Mouse (Mus musculus) erythroid progenitor cell, adult 5-6 weeks (primary cell): Measurements from ENCODE around the gene Slamf9. TPM values are rescaled to one million over a fixed set of nuclear protein-coding genes. Genes with fewer than 3 reads are reported as not detected.

ENCODE experiments used
- ATAC-seq: replicated peaks from 2 replicates; pipeline ENCODE4 v1.8.0; 2016; ENCODE audit warnings: moderate number of reproducible peaks, mild to moderate bottlenecking, moderate TSS enrichment, inconsistent platforms; ENCODE audit not compliant: poor library complexity, low FRiP score, severe bottlenecking
- total RNA-seq, 2 experiments: library from RNA; stranded (forward) in 1 of 2; stranded (reverse) in 1 of 2; fragments of 150-400 nt in 1 of 2; fragments of 186-747, 209-891 nt in 1 of 2; gene quantifications; 2 replicates each; pipeline versions ENCODE4 v1.2.3 to v1.2.4; 2015 to 2017; ENCODE audit warnings: low replicate concordance in 2 of 2

Gene Slamf9
- total RNA-seq, 2 experiments from 2014 or later = 2.7 TPM; not detected in 1

- no peak for ATAC-seq
Observed at GRCm38 (mm10) chr1:172458041-172458440, 17.1 kb upstream of the Slamf9 start.

DNA sequence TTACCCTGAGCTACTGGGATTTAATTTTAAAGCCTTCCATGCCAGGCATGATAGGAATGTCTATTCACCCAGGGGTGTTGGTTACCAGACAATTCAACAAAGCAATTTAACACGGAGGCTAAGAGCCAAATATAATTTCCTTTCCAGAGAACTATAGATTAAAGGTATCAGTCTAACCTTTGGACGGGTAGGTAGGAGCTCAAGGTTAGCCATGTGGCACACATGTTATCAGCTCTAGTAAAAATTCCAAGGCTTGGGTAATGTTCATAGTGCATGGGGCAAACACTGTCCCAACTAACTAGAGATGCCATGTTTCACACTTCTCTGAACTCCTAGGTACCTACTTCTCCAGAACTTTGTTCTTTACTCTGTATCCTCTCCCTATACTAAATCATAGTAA lies 13.6 kb upstream of the Slamf9 start:
- no peak for ATAC-seq

- ATAC-seq = no peak
Observed at GRCm38 (mm10) chr1:172462534-172462933, 12.6 kb upstream of the Slamf9 start.

GRCm38 (mm10) chr1:172463387-172464333 lies 11.5 kb upstream of the Slamf9 start:
- no peak for ATAC-seq

DNA sequence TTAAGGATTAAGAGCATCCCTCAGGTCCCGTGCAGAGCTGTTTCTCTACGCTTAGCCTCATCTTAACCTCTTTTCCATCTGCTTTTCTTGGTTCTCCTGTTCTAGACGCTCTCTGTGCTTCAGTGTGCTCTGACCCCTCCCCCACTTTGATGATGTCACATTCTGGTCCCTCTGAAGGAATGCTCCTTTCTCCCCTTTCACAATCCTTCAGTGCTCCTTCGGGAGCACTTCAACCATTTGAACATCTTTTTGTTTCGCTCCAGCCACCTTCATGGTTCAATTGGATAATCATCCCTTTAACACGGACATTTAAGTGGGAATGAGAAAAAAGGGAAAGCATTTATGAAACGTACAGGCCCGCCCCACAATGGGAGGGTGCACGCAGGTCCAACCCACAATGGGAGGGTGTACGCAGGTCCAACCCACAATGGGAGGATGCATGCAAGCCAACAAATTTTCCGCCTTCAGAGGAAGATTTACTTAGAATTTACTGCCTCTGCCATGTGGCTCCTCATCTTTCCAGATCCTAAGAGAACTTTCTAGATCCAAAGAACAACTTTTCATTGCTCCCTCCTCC lies 6.8 kb upstream of the Slamf9 start:
- ATAC-seq = no peak

GRCm38 (mm10) chr1:172469373-172469772 lies 5.8 kb upstream of the Slamf9 start:
- ATAC-seq = no peak

DNA sequence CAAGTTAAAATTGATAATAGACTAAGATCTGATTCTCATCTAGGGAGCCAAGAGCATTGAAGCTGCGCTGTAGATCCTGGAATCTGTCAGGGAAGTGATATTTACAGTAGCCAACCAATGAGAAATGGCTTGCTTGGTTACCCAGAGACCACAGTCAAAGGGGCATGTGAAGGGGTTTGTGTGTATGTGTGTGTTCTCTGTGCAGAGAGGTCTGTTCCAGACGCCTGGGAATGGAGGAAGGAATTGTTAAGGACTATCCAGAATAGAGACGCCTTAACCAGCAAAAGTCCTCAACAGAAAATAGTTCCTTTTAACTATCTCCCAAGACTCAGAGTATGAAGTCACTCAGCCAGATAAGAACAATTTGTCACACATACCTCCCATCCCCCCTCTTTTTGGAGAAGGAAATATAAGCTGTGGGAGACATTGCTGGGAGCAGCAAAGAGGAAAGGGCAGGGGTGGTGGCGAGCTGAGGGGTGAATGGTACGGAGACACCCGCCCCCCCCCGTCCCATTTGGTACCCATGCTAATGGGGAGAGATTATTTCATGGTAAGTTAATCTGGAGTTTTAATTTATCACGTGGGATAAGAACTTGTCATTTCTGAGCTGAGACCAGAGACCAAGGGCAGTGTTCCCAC lies 5.2 kb upstream of the Slamf9 start:
- no peak for ATAC-seq

GRCm38 (mm10) chr1:172472909-172473308 lies 2.2 kb upstream of the Slamf9 start:
- ATAC-seq = no peak

- ATAC-seq = no peak
Observed at GRCm38 (mm10) chr1:172474196-172474595, 962 bp upstream of the Slamf9 start.

DNA sequence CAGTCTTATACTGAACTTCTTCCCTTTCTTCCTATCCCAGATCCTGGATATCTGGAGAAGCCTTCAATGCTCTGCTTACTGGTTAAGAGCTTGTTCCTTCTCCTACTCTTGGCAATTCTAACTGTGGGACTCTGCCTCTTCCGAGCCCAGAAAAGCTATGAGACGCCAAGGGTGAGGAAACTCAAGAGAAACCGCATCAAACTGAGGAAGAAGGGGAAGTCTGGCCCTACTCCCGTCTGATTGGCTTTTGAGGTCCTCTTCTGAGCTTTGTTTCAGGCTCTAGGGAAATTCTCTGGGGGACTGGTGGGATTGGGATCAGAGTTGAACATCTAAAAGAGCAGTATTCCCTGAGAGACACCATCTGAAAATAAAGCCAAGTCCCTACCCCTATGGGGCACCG lies 2.9 kb downstream of the Slamf9 start:
- ATAC-seq = no peak

DNA sequence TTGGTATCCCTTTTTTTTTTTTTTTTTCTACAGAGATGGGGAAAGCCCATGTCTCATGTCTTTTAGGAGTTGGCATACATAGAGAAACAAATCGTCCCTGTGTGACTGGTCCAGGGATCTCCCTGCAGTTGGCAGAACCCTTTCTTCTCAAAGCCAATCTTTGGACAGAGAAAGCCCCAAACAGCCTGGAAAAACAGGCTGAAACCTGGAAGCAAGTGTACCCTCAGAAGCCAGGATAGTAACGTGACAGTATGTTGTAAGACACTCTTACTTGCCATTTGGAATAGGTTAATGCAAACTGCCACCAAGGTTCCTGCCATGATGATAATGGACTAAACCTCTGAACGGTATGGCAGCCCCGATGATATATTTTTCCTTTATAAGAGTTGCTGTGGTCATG lies 5.2 kb downstream of the Slamf9 start:
- ATAC-seq = no peak

- ATAC-seq = no peak
Observed at GRCm38 (mm10) chr1:172481111-172481510, 6.0 kb downstream of the Slamf9 start.

DNA sequence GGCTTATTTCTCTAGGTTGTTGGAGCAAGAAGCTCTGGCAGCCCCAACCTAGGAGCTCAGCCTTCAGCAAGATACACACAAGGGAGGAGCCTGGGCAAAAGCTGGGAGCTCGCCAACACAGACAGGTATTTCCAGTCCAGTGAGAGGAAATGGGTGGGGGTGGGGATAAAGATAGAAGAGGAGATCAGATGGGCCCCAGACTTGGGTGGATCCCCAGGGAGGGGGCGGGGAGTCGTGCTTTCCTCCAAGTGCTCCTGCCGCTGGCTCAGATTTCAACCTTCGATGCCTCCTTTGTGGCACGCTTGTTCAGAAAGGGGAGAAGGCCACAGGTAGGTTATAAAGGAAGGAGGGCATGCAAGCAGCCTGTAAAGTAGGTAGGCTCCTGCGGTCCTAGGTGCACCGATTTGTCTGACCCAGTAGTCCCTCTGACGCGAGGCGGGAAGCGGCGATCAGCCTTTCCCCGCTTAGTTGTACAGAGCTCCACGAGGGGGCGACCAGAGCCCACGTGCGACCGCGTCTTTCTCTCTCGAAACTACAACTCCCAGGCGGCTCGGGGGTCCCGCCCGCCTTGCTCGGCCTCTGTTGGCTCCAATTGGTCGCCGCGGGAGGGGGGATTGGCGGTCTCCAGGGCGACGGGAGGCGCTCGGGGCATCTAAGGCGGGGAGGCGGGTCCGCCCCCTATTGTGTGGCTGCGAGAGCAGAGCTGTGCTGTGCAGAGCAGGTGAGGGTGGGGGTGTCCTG lies 6.6 kb downstream of the Slamf9 start, which contains the start of gene Igsf9:
Igsf9 (plus strand) TSS at position 249 of the 741 bp plus-strand sequence.
- no peak for ATAC-seq

DNA sequence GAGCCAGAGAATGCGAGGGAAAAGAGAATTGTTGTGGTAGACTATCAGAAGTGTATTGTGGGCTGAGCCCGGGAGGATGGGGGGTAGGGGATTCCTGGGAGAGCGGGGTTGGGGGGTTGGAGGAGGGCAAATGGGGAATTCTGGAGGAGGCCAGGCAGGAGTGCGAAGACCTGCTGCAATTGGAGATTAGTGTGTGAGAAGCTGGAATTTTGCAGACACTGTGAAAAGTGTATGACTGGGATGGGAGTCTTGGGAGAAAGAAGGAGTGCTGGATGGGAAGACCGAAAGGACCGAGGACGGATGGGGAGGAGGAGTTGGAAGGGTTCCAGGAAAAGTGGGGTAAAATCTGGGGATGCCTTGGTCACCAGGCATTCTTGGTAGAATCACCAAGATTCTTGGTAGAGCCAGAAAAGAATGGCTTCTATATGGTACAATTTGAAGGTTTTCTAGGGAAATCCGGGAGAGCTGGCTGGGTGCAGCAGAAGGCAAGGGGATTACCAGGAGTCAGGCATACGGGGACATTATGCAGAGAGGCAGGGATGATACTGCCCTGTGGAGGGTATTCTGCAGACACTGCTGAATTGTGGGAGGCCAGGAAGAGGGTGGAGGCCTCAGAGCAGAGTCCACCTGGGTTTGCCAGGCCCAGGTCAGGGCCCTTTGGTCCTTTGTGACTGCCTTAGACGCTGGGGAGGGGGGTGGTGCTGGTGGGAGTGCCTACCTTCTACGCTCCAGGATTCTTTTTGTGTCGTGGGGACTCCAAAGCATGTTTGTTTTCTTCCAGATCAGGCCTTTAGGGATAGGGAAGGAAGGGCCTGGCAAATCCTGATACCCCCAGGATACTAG lies 7.6 kb downstream of the Slamf9 start:
- no peak for ATAC-seq

- ATAC-seq = no peak
Observed at GRCm38 (mm10) chr1:172483361-172483660, 8.2 kb downstream of the Slamf9 start.

DNA sequence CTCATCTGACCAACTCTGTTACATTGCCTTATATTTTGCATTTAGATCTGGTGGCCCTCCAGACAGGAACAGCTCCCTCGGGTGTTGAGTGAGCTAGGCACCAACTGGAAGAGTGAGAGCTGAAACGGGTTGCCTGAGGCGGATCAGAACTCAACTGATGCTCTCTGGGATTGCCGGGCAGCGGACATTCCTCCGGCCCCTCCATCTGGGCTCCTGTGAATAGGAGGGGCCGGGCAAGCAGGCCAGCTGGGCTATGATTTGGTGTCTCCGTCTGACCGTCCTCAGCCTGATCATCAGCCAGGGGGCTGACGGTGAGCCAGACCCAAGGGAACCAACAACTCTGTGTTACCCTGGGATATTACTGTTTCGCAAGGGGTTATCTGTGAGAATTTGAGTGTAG lies 9.1 kb downstream of the Slamf9 start:
- no peak for ATAC-seq

- no peak for ATAC-seq
Observed at GRCm38 (mm10) chr1:172484671-172485070, 9.5 kb downstream of the Slamf9 start.

- ATAC-seq = no peak
Observed at GRCm38 (mm10) chr1:172485821-172486220, 10.7 kb downstream of the Slamf9 start.

DNA sequence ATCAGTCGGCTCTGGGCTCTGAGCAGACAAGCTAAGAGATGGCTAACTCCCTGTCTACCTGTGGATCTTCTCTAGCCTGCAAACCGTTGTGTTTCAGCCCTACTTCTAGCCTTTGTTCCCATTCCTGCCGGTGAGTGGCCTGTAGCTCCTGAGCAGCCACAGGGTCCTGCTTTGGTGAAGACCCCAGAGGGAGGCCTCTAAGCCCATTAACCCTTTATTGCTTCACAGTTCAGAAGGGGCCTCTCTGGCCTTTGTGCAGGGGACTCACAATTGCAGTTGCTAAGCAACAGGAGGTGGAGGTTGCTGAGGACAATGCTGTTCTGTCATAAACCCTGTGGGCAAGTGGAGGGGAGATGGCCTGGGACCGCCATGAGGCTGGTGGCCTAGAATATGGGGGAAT lies 11.1 kb downstream of the Slamf9 start:
- ATAC-seq = no peak
